Mouse (Mus musculus): ENCODE data around the gene Llph.

DNA sequence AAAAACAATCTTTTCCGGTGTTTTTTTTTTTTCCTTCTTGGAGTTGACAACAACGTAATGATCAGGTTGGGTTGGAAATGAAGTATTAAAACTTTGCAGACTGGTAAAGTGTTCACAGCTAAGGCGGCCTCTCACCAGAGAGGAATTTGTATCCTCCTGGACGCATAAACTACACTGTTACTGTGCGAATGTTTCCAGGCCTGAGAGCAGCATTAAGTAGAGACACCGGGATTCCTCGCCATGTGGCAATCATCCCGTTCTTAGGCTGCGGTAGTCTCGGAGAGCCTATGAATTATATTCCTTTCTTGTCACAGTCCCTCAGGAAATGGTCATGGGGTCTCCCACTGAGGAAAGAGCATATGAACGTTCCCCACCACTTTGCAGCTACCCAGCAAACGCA lies 40.9 kb downstream of the Llph start:
- no peak for TF ChIP-seq UBTF (IDR thresholded peaks at IDR 0.05; ENCODE audit: low read depth, low read length)
- TF ChIP-seq CTCF (conservative IDR thresholded peaks at IDR 0.05 in 1 of 2, IDR thresholded peaks at IDR 0.05 in 1 of 2; ENCODE audit: low read depth in 2 of 2, low read length in 2 of 2): no peak
- TF ChIP-seq SMC3 (IDR thresholded peaks at IDR 0.05; ENCODE audit: low read depth, low read length): no peak
- no peak for TF ChIP-seq ZNF384 (IDR thresholded peaks at IDR 0.05; ENCODE audit: low read depth, low read length)
- no peak for TF ChIP-seq ZKSCAN1 (IDR thresholded peaks at IDR 0.05; ENCODE audit: borderline replicate concordance, low read depth, low read length)
- TF ChIP-seq CHD2 (IDR thresholded peaks at IDR 0.05; ENCODE audit: low read length): no peak
- TF ChIP-seq EP300 (IDR thresholded peaks at IDR 0.05; ENCODE audit: low read length): no peak
- no peak for TF ChIP-seq POLR2A (IDR thresholded peaks at IDR 0.05; ENCODE audit: low read depth, low read length)
- no peak for TF ChIP-seq MAZ (IDR thresholded peaks at IDR 0.05; ENCODE audit: low read depth, low read length)
- TF ChIP-seq MAX (IDR thresholded peaks at IDR 0.05; ENCODE audit: low read length): no peak
